Mouse (Mus musculus) forelimb bud, embryonic 11.5 days (tissue): ENCODE measurements at regions not wholly inside any gene's neighbourhood (a gene's known extent, or its start where the extent isn't known, plus 50 kb on each side); places are given as distances from the start of the nearest gene placed in this dataset.

Experiments used
- DNase-seq: peaks from one replicate; pipeline ENCODE4 v3.0.0-alpha.2; 2012; ENCODE audit warnings: low read depth, low spot score

DNA sequence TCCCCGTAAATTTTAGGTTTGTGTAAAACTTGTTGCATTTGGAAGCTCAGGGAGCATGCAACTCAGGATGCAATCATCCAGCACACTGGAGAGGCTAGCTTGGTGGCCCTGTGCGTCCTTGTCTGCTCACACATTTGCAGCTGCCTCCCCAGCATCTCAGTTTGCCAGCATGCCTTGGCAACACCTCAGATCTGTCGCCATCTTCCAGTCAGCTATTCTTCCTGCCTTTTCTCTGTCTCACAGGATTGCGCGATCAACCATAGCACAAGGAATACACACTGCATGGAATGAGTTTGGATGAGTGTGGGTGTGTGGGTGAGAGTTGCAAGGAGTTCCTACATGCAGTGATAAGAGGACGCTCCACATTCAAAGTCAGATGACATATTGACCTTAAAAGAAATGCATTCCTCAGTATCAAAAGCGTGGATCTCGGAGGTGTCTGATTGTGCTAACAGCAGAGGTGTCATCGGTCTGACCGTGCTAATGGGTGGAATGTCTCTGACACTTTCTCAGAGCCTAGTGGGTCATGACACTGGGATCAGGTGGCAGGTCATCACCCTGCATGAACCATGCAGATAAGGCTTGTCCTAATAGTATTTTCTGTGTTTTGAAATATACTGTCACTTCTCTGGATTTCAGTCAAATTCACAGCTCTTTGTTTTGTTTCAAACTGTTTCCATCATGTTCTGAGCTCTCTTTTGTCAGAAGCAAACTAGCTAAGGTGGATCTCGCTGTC, 360.6 kb upstream of the Arglu1 start:
- DNase-seq = no peak

GRCm38 (mm10) chr8:9048116-9048515, 357.8 kb upstream of the Arglu1 start:
- no peak for DNase-seq

GRCm38 (mm10) chr8:9042835-9043792, 352.8 kb upstream of the Arglu1 start:
- DNase-seq = no peak

DNA sequence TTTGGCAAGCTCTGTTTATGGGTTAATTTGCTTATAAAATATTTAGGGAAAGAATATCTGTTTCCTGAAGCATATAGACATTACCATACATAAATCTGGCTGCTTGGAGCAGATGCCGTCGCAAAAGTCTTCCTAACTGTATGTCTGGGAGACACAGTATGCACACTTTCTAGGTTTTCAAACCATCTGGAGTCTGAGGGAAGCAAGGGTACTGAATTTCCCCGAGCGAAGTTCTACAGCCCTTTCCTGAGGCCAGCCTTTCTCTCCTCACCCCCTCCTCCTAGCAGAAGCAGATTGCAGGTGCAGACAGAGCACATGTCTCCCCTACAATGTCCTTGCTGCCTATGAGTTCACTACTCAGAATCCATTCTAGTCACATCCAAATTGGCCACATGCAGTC, 338.8 kb upstream of the Arglu1 start:
- DNase-seq = no peak

- no peak for DNase-seq
Observed at GRCm38 (mm10) chr8:9027672-9028071, 337.4 kb upstream of the Arglu1 start.

DNA sequence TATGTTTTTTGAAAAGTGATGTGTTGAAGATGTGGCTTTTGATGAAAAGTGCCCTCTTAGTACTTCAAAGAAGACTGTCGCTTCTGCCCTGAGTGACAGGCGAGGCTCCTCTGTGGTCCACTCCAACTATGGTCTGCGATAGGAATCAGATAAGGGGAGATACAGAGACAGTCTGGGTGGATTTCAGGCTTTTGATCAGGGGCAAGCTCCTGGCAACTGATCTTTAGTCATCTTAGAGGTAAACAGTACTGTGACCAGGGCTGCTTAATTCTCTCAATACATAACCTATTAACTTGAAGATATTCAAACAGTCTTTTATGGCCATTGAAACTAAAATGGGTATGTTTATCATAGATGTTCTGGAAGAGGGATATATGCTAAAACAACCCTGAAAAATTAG, 335.6 kb upstream of the Arglu1 start:
- no peak for DNase-seq

DNA sequence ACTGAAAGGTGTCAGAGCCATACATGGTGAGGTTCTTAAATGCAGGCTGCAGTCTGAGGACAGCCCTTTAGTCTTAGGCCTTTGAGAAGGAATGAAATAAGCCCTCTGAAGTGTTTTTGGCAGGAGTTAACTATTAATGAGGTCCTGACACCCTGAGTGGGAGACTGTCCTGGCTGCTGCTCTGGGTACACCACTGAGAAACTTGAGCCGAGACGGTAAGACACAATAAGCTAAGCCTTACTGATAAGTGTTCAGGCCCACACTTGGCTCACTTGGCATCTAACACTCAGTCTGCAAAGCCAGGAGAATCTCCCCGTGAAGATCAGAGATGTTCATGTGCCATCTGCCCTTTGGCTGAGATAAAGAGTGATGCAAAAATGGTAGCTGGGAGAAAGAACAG, 335.1 kb upstream of the Arglu1 start:
- no peak for DNase-seq

GRCm38 (mm10) chr8:9020744-9021143, 330.4 kb upstream of the Arglu1 start:
- DNase-seq = no peak

DNA sequence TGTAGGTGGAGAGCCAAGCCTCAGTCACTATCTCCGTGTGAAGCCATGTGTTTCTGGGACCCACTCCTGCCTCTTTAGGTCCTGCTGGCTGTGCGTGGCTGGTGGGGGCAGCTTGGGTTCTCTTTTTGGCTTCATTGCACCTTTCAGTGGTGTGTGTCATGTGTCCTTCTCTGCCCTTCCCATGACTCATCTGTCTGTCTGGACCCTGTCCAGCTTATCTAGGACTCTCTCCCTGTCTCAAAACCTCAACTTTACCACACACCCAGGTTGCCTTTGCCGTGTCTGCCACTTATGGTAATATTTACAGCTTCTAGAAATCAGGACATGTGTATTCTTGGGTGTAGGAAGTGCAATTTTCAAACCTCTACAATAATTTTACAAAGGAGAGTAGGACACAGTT, 329.9 kb upstream of the Arglu1 start:
- no peak for DNase-seq

DNA sequence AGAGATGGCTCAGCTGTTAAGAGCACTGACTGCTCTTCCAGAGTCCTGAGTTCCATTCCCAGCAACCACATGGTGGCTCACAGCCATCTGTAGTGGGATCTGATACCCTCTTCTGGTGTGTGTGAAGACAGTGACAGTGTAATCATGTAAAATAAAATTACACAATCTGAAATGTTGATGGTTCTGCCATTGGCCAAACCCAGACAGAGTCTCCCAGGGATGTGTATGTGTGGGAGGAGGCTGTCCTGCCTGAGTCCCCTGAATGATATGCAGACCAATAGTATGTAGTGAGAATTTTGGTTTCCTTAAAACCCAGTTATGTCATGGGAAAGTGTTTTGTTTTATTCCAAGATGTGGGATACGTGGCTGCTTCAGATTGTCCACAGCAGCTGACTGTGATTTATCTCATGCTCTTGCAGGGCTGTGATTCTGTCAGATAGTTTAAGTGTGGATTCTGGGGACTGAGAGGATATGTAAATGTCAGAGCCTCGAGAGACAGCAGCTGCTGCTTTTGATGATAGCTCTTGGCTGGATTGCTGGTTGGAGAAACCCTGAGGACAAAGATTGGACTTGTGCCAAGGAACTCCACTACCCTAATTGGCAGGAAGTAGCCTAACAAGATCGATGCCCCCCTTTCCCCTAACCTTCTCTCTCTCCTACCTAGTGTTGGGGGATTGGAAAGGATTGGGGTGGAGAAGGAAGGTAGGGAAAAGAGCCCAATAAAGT, 321.6 kb upstream of the Arglu1 start:
- no peak for DNase-seq

GRCm38 (mm10) chr8:9008006-9008780, 317.9 kb upstream of the Arglu1 start:
- DNase-seq = no peak

GRCm38 (mm10) chr8:8999914-9000313, 309.6 kb upstream of the Arglu1 start:
- DNase-seq = no peak

DNA sequence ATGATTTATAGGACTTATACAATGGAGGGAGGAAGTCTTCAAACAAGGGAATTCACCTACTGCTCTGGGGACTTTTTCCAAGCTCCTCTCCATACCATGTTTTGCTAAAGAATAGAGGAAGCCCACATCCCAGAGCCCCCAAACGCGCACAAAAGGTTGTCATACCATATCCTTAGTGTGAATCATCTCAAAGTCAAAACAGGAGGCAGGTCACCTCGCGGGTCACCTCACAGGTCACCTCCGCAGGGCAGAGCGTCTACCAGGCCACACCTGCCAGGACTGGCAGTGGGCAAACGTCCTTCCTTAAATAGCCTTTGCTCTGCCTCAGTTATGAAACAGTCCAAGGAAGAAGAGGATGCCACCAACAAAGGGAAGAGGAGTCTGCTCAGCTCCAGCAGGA, 307.3 kb upstream of the Arglu1 start:
- no peak for DNase-seq

- DNase-seq = peak; percentile 54
Observed at GRCm38 (mm10) chr8:8994596-8995189, 304.4 kb upstream of the Arglu1 start.

DNA sequence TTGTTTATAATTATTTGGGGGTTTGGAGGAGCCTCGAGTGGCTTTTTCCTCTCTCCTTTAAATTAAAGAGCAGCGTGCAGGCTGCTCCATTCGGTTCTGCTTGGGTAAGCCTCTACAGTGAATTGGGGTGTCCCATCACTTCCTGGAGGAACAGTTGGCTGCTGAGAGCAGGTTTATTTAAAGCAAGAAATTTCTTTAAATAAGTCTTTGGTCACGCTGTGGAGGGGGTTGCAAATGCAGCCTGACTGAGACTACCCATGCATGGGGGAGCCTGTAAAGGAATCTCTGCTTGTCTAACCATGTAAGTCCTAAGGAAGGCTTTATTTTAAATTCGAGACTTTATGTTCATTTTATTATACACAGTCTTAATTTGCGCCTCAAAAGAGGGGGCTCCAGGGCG, 303.7 kb upstream of the Arglu1 start:
- DNase-seq = no peak

DNA sequence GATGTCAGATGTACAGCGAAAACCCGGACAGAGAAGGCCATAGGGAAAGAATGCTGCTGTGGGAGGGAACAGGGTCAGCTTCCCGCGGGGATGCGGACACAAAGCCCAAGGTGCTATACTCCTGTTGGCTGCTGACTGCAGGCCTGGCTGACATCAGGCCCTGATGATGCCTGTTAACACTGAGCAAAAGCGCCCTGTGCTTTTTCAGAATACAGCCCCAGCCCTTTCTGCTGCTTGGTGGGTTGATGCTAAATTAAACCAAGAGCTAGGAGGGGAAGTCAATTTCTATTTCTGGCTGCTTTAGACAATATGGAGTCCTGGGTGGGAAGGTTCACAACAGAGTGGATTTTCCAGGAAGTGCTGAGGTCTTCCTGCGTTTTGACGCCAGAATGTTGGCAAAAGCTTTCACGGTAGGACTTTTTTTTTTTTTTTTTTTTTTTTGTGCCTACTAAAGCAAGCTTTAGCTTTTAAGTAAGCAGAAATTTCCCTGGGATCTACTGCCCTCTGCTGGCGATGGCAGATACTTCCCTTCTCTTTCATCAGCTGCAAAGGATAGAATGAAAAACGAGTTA, 302.2 kb upstream of the Arglu1 start:
- peak; percentile 90 for DNase-seq

GRCm38 (mm10) chr8:8991026-8991425, 300.7 kb upstream of the Arglu1 start:
- no peak for DNase-seq

DNA sequence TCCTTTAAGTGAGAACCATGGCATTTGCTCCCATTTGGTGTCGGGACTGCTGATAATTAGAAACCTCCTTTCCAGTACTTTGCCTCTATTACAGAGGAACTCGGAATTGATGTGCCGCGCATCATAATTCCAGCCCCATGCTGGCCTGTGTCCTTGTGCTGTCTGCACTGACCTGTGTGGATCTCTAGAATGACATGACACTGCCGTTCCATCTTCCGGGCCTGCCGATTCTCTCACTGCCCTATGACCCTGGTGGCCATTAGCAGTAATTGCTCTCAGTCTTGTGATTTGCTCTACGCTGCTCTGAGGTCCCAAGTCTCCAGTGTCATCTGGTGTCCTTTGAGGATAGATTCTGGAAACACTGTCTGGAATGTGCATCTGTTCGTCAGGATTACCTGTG, 295.7 kb upstream of the Arglu1 start:
- DNase-seq = no peak

GRCm38 (mm10) chr8:8985395-8985794, 295.1 kb upstream of the Arglu1 start:
- DNase-seq = no peak

DNA sequence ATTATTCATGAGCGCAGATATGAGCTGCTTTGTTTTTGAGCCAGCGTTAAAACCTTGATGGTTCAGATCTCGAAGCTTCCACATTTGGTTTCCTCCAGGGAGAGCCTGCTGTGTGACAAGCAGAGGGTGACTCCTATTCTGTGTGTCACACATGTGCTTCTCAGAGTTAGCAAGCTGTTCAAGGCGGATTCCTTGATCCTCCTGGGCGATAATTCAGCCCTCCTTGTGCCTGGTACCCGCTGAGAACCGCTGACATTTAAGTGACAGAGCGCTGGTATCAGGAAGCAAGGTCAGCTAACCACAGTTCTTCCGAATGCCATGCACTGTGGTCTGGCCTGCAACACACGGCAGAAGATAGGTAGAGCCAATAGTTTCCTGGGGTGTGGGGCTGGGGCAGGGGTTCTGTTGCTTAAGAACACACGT, 294.5 kb upstream of the Arglu1 start:
- DNase-seq = no peak
